ENCODE assay signal across 24 mouse cellular contexts in the genomic region with DNA sequence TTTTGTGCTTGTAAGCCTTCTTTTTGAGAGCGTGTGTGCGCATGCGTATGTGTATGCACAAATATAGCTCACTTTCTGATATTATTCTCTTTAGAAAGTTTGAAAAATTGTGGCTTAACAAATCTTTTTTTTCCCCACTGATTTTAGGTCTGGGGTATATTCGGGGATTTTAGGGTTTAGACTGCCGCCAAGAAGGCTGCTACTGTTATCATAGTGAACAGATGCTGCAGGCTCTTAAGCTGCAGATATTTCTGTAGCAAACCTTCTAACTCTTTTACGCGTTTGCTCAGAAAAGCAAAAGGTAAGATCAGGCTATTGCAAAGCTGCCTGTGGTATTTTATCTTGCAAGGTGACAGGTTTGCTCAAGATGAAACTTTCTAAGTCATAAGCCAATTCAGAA.
A peak's percentile ranks its signal among the peaks of the same experiment; 100 is the strongest.
DNase-seq lines count a peak whose midpoint lies in the region; ATAC-seq lines count a peak whose summit lies in the region.
"Had no signal": no experiment of that assay in that cellular context is flagged by ENCODE, and none has a peak within 500 bp of the region (broad histone marks: within the 10 kb centered on the region; RNA-seq: fewer than 3 reads in every experiment).

No protein-coding gene starts in this region.

- 29% methylated on average over 7 of the region's 7 CpGs for WGBS in midbrain, embryonic 15.5 days

- peak; percentile 52; the same call in 1 of the 2 replicates for ATAC-seq in frontal cortex, adult (ENCODE audit: low TSS enrichment)
- no peak for ATAC-seq in midbrain, embryonic 15.5 days (replicated peaks)
- no peak for ATAC-seq in megakaryocyte progenitor cell, adult 5-6 weeks (replicated peaks; ENCODE audit: poor library complexity)
- ATAC-seq: forebrain, embryonic 14.5 days; hindbrain, embryonic 16.5 days; inflammation-experienced regulatory T-cells, adult 6 months had no signal

- H3K4me3 ChIP-seq in midbrain, embryonic 15.5 days: no peak overlapping the region
- H3K4me3 ChIP-seq: embryonic facial prominence, embryonic 15.5 days; erythroblast, embryonic 14.5 days; forebrain, embryonic 10.5 days; gastrocnemius, adult 2 months; heart, embryonic 13.5 days; hindbrain, embryonic 12.5 days had no signal

- no peaks in the 10 kb centered on the region for H3K4me1 ChIP-seq in midbrain, embryonic 15.5 days
- H3K4me1 ChIP-seq: embryonic facial prominence, embryonic 15.5 days; heart, embryonic 13.5 days had no signal

- no peaks in the 10 kb centered on the region for H3K27me3 ChIP-seq in midbrain, embryonic 15.5 days (replicated peaks)
- H3K27me3 ChIP-seq: embryonic facial prominence, embryonic 15.5 days; heart, embryonic 13.5 days; hindbrain, embryonic 12.5 days had no signal

- no peaks in the 10 kb centered on the region for H3K9me3 ChIP-seq in midbrain, embryonic 15.5 days
- H3K9me3 ChIP-seq: embryonic facial prominence, embryonic 15.5 days; forebrain, embryonic 10.5 days; heart, embryonic 13.5 days; hindbrain, embryonic 12.5 days had no signal

- DNase-seq in frontal cortex, postnatal 36 days (ENCODE audit: low spot score in 2 of 2): no peak
- DNase-seq in right cerebral cortex, postnatal 10 days (ENCODE audit: low spot score in 2 of 2): peak; percentile 14 to 19
- DNase-seq in right cerebral cortex, postnatal 14 days: no peak
- DNase-seq in thymus, postnatal 10 days (ENCODE audit: low spot score in 2 of 2): no peak
- DNase-seq: adrenal gland, adult 8-10 months; adrenal gland, postnatal 36 days; cerebellum, adult 11 months; cerebellum, adult 8-10 months; cerebellum, postnatal 14 days; gastrocnemius, adult 2 months; gastrocnemius, postnatal 36 days; heart, adult 11 months; heart, postnatal 4 days had no signal

- no peak overlapping the region for H3K9ac ChIP-seq in midbrain, embryonic 15.5 days
- H3K9ac ChIP-seq: embryonic facial prominence, embryonic 15.5 days; heart, embryonic 13.5 days; hindbrain, embryonic 12.5 days had no signal

- H3K36me3 ChIP-seq in midbrain, embryonic 15.5 days (replicated peaks): no peaks in the 10 kb centered on the region
- H3K36me3 ChIP-seq: embryonic facial prominence, embryonic 15.5 days; forebrain, embryonic 10.5 days; heart, embryonic 13.5 days; hindbrain, embryonic 12.5 days had no signal

- peak overlapping the region; percentile 29 for H3K4me2 ChIP-seq in midbrain, embryonic 15.5 days
- H3K4me2 ChIP-seq: embryonic facial prominence, embryonic 15.5 days; heart, embryonic 13.5 days; hindbrain, embryonic 12.5 days had no signal

- no peak overlapping the region for H3K27ac ChIP-seq in midbrain, embryonic 15.5 days
- H3K27ac ChIP-seq: embryonic facial prominence, embryonic 15.5 days; forebrain, embryonic 10.5 days; gastrocnemius, adult 2 months; heart, embryonic 13.5 days; hindbrain, embryonic 12.5 days had no signal

Comparison
In these comparisons a context has a peak if more than half of its experiments do, and no peak if none do; other contexts are left out.
1. DNase-seq: peak in right cerebral cortex, postnatal 10 days (2 of 2); none in frontal cortex, postnatal 36 days (0 of 2), right cerebral cortex, postnatal 14 days (single experiment) and thymus, postnatal 10 days (0 of 2).